Mouse (Mus musculus): ENCODE data around the gene Tle6. TPM values are rescaled to one million over a fixed set of nuclear protein-coding genes. Genes with fewer than 3 reads are reported as not detected.

Gene Tle6
- 3.0 and 4.2 TPM in 2 replicates for polyA plus RNA-seq (2015; fragmentation: Nextera tagmentation; extraction: Ambion mirVana)

- Histone ChIP-seq H3K4me1 (replicated peaks) (peaks cover 57% of the 10 kb centered on the region), H3K27me3 (peaks cover 51% of the 10 kb centered on the region), H3K27ac (no peak within 1 kb of the TSS), H3K4me2 (peak within 1 kb of the TSS; percentile 51), H3K4me3 (peak within 1 kb of the TSS; percentile 27), H3K36me3 (no peaks in the 10 kb centered on the region), H3K9ac (0 out of 2 replicates have a peak within 1 kb of the TSS, but pooled peaks have one; percentile 19), H3K9me3 (no peaks in the 10 kb centered on the region)
- under 1% methylated on average over 27 of the region's 28 CpGs for WGBS
- peak; percentile 73 for ATAC-seq (ENCODE audit: low FRiP score)
These were observed at the start of gene Tle6 for GRCm38 (mm10) chr10:81600738-81601203. Gene Tle6, minus strand, starts transcription at chr10:81601073.

DNA sequence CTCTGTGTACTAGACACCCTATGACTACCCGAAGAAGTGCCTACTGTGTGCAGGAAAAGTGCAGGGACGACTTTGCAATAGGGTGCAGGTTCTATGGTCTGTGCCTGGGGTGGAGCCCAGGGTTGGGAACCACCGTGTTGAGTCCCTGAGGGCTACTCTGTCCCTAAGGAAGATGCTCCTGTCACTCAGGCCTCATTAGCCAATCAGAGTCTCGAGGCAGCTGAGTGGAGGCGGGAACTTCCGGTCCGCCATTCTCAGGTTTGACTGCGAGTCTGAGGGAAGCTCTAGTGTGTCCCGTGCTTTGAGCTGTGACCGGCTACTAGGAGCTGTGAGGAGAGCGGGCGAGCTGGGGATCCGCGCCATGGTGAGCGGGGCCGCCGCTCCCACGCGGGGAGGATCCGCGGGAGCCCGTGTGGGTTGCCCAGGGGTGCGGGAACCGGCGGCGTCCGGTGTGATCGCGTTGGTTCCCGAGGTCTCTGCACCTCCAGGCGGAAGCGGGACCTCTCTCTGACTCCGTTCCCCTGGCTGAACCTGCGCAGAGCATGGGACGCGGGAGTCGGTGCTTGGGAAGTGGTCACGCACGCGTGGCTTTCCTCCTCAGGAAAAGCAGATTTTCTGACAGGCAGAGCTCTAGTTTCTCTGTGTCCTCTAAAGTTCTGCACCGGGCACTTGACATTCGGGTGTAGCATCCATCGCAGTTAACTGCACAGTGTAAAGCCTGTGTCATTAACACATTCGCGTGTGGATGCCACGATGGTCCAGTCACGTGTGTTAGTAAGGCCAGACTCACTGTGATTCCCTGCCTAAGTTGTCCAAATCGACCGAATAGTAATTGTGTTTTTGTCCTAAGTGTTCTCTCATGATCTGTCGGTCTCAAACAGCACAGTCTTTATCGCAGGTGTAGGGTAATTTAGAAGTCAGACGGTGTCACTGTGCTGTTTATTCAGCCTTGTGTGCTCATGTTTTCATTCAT lies 48.2 kb upstream of the Tle6 start, which contains the start of gene Gm10778:
Gm10778 (plus strand) TSS at position 257 of the 973 bp plus-strand sequence.
- Histone ChIP-seq H3K36me3 (peaks cover 30% of the 10 kb centered on the region), H3K9me3 (peaks cover 26% of the 10 kb centered on the region), H3K27me3 (0 out of 2 replicates have a peak, but pooled peaks cover 13% of the 10 kb centered on the region), H3K4me1 (replicated peaks) (peaks cover 14% of the 10 kb centered on the region), H3K4me2 (peak within 1 kb of the TSS; percentile 63), H3K27ac (peak within 1 kb of the TSS; percentile 91), H3K4me3 (peak within 1 kb of the TSS; percentile 49), H3K9ac (peak within 1 kb of the TSS; percentile 76)
- peak; percentile 95 for ATAC-seq (ENCODE audit: low FRiP score)
- WGBS, result 2% methylated on average over 36 of the region's 52 CpGs

- H3K4me3 ChIP-seq, result no peak overlapping the region
- WGBS, result 87% methylated on average over 7 of the region's 7 CpGs
- no peak overlapping the region for H3K9ac ChIP-seq
- H3K4me2 ChIP-seq, result no peak overlapping the region
- no peak overlapping the region for H3K27ac ChIP-seq
- peaks cover 6% of the 10 kb centered on the region for H3K36me3 ChIP-seq
- H3K4me1 ChIP-seq (replicated peaks), result peaks cover 38% of the 10 kb centered on the region
- H3K9me3 ChIP-seq, result 0 out of 2 replicates have a peak, but pooled peaks cover under 1% of the 10 kb centered on the region
- no peak for ATAC-seq (ENCODE audit: low FRiP score)
- H3K27me3 ChIP-seq, result 0 out of 2 replicates have a peak, but pooled peaks cover 13% of the 10 kb centered on the region
These were observed 45.2 kb upstream of the Tle6 start for GRCm38 (mm10) chr10:81646015-81646555.

DNA sequence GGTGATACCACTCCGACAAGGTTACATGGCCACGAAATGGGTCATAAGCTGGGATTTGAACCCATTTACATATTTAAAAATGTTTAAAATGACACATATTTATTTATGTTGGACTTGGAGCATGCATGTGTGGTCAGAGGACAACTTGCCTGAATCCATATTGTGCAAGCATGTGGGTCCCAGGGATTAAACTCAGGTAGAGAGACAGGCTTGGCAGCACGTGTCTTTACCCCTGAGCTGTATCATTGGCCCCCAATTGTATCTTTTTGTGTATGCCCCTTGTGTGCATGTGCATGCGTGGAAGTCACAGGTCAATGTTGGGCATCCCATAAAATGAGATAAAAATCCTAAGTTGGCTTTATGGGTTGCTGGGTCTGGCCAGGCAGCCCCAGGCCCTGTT lies 44.5 kb upstream of the Tle6 start:
- ATAC-seq (ENCODE audit: low FRiP score), result no peak
- Histone ChIP-seq H3K27ac (no peak overlapping the region), H3K4me2 (no peak overlapping the region), H3K27me3 (0 out of 2 replicates have a peak, but pooled peaks cover 13% of the 10 kb centered on the region), H3K4me3 (no peak overlapping the region), H3K9me3 (no peaks in the 10 kb centered on the region), H3K36me3 (no peaks in the 10 kb centered on the region), H3K4me1 (replicated peaks) (peaks cover 41% of the 10 kb centered on the region), H3K9ac (no peak overlapping the region)
- WGBS, result 88% methylated on average over 4 of the region's 4 CpGs

- H3K4me2 ChIP-seq, result no peak overlapping the region
- WGBS, result 89% methylated on average over 18 of the region's 18 CpGs
- H3K9me3 ChIP-seq, result no peaks in the 10 kb centered on the region
- 0 out of 2 replicates have a peak overlapping the region, but pooled peaks have one; percentile 98 for H3K27ac ChIP-seq
- H3K36me3 ChIP-seq, result no peaks in the 10 kb centered on the region
- peaks cover 38% of the 10 kb centered on the region for H3K4me1 ChIP-seq (replicated peaks)
- 0 out of 2 replicates have a peak, but pooled peaks cover 13% of the 10 kb centered on the region for H3K27me3 ChIP-seq
- no peak overlapping the region for H3K4me3 ChIP-seq
- ATAC-seq (ENCODE audit: low FRiP score), result no peak
- H3K9ac ChIP-seq, result 0 out of 2 replicates have a peak overlapping the region, but pooled peaks have one; percentile 98
These were observed 43.8 kb upstream of the Tle6 start for GRCm38 (mm10) chr10:81644716-81645115.

- no peaks in the 10 kb centered on the region for H3K9me3 ChIP-seq
- peak overlapping the region; percentile 72 for H3K4me3 ChIP-seq
- 53% methylated on average over 2 of the region's 2 CpGs for WGBS
- peak; percentile 6; the same call in 1 of the 2 replicates for ATAC-seq (ENCODE audit: low FRiP score)
- peak overlapping the region; percentile 98 for H3K9ac ChIP-seq
- H3K27me3 ChIP-seq, result 0 out of 2 replicates have a peak, but pooled peaks cover 13% of the 10 kb centered on the region
- H3K27ac ChIP-seq, result peak overlapping the region; percentile 98
- H3K4me1 ChIP-seq (replicated peaks), result peaks cover 39% of the 10 kb centered on the region
- 0 out of 2 replicates have a peak, but pooled peaks cover 4% of the 10 kb centered on the region for H3K36me3 ChIP-seq
- H3K4me2 ChIP-seq, result peak overlapping the region; percentile 96
These were observed 43.3 kb upstream of the Tle6 start for GRCm38 (mm10) chr10:81644162-81644561.

DNA sequence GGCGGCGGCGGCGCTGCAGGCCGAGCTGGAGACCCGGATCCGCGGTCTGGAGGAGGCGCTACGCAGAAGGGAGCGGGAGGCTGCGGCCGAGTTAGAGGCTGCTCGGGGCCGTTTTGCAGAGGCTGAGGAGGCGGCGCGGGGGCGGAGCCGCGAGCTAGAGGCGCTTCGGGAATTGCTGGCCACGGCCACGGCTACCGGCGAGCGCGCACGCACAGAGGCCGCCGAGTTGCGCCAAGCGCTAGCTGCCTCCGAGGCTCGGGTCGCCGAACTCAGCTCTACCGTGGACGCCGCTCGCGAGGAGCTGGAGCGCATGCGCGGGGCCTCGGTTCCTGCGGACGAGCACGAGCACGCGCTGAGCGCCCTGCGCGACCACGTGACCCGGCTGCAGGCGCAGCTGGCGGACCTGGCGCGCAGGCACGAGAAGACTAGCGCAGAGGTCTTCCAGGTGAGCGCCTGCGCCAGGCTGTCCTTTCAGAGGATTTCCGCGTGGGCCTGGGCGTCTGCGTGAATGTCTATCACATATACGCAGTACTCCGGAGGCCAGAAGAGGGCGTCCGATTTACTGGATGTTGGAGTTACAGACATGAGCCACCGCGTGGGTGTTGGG lies 42.7 kb upstream of the Tle6 start:
- peak; percentile 87 for ATAC-seq (ENCODE audit: low FRiP score)
- Histone ChIP-seq H3K9ac (peak overlapping the region; percentile 98), H3K4me1 (replicated peaks) (peaks cover 39% of the 10 kb centered on the region), H3K4me2 (peak overlapping the region; percentile 96), H3K27ac (peak overlapping the region; percentile 98), H3K36me3 (0 out of 2 replicates have a peak, but pooled peaks cover 6% of the 10 kb centered on the region), H3K9me3 (no peaks in the 10 kb centered on the region), H3K27me3 (0 out of 2 replicates have a peak, but pooled peaks cover 14% of the 10 kb centered on the region), H3K4me3 (peak overlapping the region; percentile 72)
- under 1% methylated on average over 74 of the region's 75 CpGs for WGBS

- Histone ChIP-seq H3K4me1 (replicated peaks) (peaks cover 37% of the 10 kb centered on the region), H3K4me2 (peak overlapping the region; percentile 96), H3K27ac (peak overlapping the region; percentile 98), H3K27me3 (0 out of 2 replicates have a peak, but pooled peaks cover 20% of the 10 kb centered on the region), H3K4me3 (peak overlapping the region; percentile 72), H3K36me3 (0 out of 2 replicates have a peak, but pooled peaks cover 6% of the 10 kb centered on the region), H3K9me3 (no peaks in the 10 kb centered on the region), H3K9ac (peak overlapping the region; percentile 98)
- WGBS, result 23% methylated on average over 24 of the region's 24 CpGs
- no peak for ATAC-seq (ENCODE audit: low FRiP score)
These were observed 42.0 kb upstream of the Tle6 start for GRCm38 (mm10) chr10:81642648-81643448.

DNA sequence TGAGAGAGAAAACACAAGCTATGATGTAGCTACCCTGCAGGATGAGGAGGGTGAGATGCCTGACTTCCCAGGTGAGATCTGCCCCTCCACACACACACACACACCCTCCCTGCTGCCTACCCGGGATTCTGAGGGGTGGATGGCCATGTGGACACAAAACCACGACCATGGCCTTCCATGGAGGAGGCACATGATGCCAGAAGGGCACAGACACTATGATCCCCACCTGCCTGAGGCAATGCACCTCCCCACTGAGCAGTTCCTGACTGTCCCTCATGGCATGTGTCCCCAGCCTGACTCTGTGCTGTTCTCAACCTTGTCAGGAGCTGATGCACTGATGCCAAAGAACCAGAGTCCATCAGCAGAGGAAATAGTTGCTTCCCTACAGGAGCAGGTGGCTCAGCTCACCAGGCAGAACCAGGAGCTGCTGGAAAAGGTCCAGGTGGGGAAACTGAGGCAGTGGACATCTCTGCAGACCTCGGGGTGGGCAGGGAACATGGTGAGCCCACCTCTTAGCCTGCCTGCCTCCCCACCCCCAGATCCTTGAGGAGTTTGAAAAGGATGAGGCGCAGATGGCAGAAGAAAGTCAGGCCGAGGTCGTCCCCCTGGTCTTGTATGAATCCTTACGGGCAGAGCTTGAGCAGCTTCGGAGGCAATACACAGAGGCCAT lies 41.2 kb upstream of the Tle6 start:
- H3K4me1 ChIP-seq (replicated peaks), result peaks cover 37% of the 10 kb centered on the region
- peak overlapping the region; percentile 72 for H3K4me3 ChIP-seq
- peak overlapping the region; percentile 98; the same call in 1 of the 2 replicates for H3K27ac ChIP-seq
- 77% methylated on average over 8 of the region's 8 CpGs for WGBS
- H3K4me2 ChIP-seq, result peak overlapping the region; percentile 96
- no peaks in the 10 kb centered on the region for H3K9me3 ChIP-seq
- H3K27me3 ChIP-seq, result peaks cover 16% of the 10 kb centered on the region; the same call in 1 of the 2 replicates
- ATAC-seq (ENCODE audit: low FRiP score), result no peak
- 0 out of 2 replicates have a peak, but pooled peaks cover 6% of the 10 kb centered on the region for H3K36me3 ChIP-seq
- peak overlapping the region; percentile 98 for H3K9ac ChIP-seq

DNA sequence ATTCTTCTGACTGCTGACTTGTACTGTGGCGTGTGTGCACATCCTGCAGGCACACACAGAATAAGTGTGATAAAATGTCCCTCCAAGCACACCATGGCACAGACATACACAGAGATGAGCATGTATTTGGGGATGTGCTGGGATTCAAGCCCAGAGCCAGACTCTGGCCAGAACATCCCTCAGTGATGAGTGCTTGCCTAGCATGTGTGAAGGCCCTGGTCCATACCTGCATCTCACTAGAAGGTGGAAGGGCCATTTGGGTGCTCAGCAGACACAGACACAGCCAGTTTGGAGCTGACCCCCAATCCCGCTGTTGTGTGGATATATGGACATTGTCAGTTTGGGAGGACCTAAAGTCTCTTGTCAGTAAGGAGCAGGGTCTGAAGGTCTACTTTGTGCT lies 40.7 kb upstream of the Tle6 start:
- Histone ChIP-seq H3K4me2 (peak overlapping the region; percentile 96; the same call in 1 of the 2 replicates), H3K4me3 (no peak overlapping the region; the same call in 1 of the 2 replicates), H3K9me3 (no peaks in the 10 kb centered on the region), H3K9ac (peak overlapping the region; percentile 98), H3K27ac (no peak overlapping the region), H3K36me3 (0 out of 2 replicates have a peak, but pooled peaks cover 6% of the 10 kb centered on the region), H3K4me1 (replicated peaks) (peaks cover 37% of the 10 kb centered on the region), H3K27me3 (peaks cover 18% of the 10 kb centered on the region; the same call in 1 of the 2 replicates)
- 97% methylated on average over 2 of the region's 2 CpGs for WGBS
- ATAC-seq (ENCODE audit: low FRiP score), result no peak
